In the genomic region with DNA sequence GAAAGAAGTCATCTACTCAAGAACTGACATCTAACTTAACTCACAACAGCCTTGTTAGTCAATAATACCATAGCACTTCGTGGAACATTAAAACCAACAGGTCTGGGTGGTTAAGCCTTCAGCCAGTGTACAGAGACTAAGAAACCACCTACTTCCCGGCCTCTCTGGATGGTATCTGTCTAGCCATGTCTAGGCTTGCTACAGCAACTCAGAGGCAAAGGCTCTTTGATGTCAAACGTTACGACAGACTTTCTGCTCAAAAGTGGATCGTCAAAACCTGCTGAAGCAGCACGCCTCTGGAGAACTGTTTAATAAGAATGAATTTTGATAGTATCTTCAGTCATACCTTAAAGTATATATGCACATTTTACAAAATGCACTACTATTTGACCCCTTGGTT, we compare ENCODE assay signal across 21 mouse cellular contexts.
DNase-seq lines count a peak whose midpoint lies in the region; ATAC-seq and TF ChIP-seq lines count a peak whose summit lies in the region.
"Had no signal": no experiment of that assay in that cellular context is flagged by ENCODE, and none has a peak within 500 bp of the region (broad histone marks: within the 10 kb centered on the region; RNA-seq: fewer than 3 reads in every experiment).

No protein-coding gene starts in this region.

- H3K9me3 ChIP-seq in limb, embryonic 14.5 days (ENCODE audit: control insufficient read depth, low read length), result no peaks in the 10 kb centered on the region
- H3K9me3 ChIP-seq in limb, embryonic 10.5 days (replicated peaks), result no peaks in the 10 kb centered on the region
- no peaks in the 10 kb centered on the region for H3K9me3 ChIP-seq in embryonic facial prominence, embryonic 14.5 days (ENCODE audit: control insufficient read depth, low read length)
- H3K9me3 ChIP-seq: embryonic facial prominence, embryonic 13.5 days; forebrain, embryonic 10.5 days; forebrain, embryonic 12.5 days had no signal

- no peaks in the 10 kb centered on the region for H3K4me1 ChIP-seq in limb, embryonic 14.5 days (ENCODE audit: control insufficient read depth, insufficient read depth, low read length)
- no peaks in the 10 kb centered on the region for H3K4me1 ChIP-seq in limb, embryonic 10.5 days
- no peaks in the 10 kb centered on the region for H3K4me1 ChIP-seq in embryonic facial prominence, embryonic 14.5 days (ENCODE audit: control insufficient read depth, insufficient read depth, low read length)
- H3K4me1 ChIP-seq: embryonic facial prominence, embryonic 13.5 days; forebrain, embryonic 10.5 days; forebrain, embryonic 12.5 days had no signal

- ATAC-seq in limb, embryonic 14.5 days (ENCODE audit: low FRiP score, low read depth), result no peak
- ATAC-seq in embryonic facial prominence, embryonic 14.5 days (ENCODE audit: low read depth), result no peak
- ATAC-seq: forebrain, embryonic 14.5 days; forebrain, embryonic 16.5 days had no signal

- no peak for TF ChIP-seq POLR2A in limb, embryonic 14.5 days (IDR thresholded peaks at IDR 0.05; ENCODE audit: borderline replicate concordance, extremely low read depth, insufficient read depth, insufficient read length)

- 60% methylated on average over 6 of the region's 6 CpGs for WGBS in limb, embryonic 14.5 days
- 77% methylated on average over 6 of the region's 6 CpGs for whole genome bisulfite sequencing in limb, embryonic 10.5 days
- 83% methylated on average over 6 of the region's 6 CpGs for WGBS in embryonic facial prominence, embryonic 14.5 days

- H3K4me3 ChIP-seq in limb, embryonic 14.5 days (replicated peaks; ENCODE audit: low read length), result no peak overlapping the region
- no peak overlapping the region for H3K4me3 ChIP-seq in limb, embryonic 10.5 days
- no peak overlapping the region for H3K4me3 ChIP-seq in embryonic facial prominence, embryonic 14.5 days (ENCODE audit: low read depth, low read length)
- H3K4me3 ChIP-seq: embryonic facial prominence, embryonic 13.5 days; forebrain, embryonic 10.5 days; forebrain, embryonic 12.5 days had no signal

- intact Hi-C loops in left cerebral cortex, postnatal 14 days (cut with DNase I), result no loop called here

- H3K27me3 ChIP-seq in limb, embryonic 14.5 days (ENCODE audit: control insufficient read depth, insufficient read depth, low read length), result no peaks in the 10 kb centered on the region
- H3K27me3 ChIP-seq in limb, embryonic 10.5 days (ENCODE audit: low read depth, poor library complexity, severe bottlenecking), result no peaks in the 10 kb centered on the region
- H3K27me3 ChIP-seq in embryonic facial prominence, embryonic 14.5 days (replicated peaks; ENCODE audit: control insufficient read depth, insufficient read depth, low read length), result no peaks in the 10 kb centered on the region
- H3K27me3 ChIP-seq: embryonic facial prominence, embryonic 13.5 days; forebrain, embryonic 12.5 days had no signal

- H3K4me2 ChIP-seq in limb, embryonic 14.5 days (replicated peaks; ENCODE audit: low read depth, low read length, severe bottlenecking), result no peak overlapping the region
- no peak overlapping the region for H3K4me2 ChIP-seq in embryonic facial prominence, embryonic 14.5 days (ENCODE audit: low read depth, low read length)
- H3K4me2 ChIP-seq: embryonic facial prominence, embryonic 13.5 days; forebrain, embryonic 12.5 days had no signal

- H3K36me3 ChIP-seq in limb, embryonic 14.5 days (ENCODE audit: control insufficient read depth, insufficient read depth, low read length), result no peaks in the 10 kb centered on the region
- no peaks in the 10 kb centered on the region for H3K36me3 ChIP-seq in limb, embryonic 10.5 days
- no peaks in the 10 kb centered on the region for H3K36me3 ChIP-seq in embryonic facial prominence, embryonic 14.5 days (ENCODE audit: control insufficient read depth, insufficient read depth, low read length)
- H3K36me3 ChIP-seq: embryonic facial prominence, embryonic 13.5 days; forebrain, embryonic 10.5 days; forebrain, embryonic 12.5 days had no signal

- no peak overlapping the region for H3K9ac ChIP-seq in limb, embryonic 14.5 days (ENCODE audit: low read depth, low read length, severe bottlenecking)
- no peak overlapping the region for H3K9ac ChIP-seq in embryonic facial prominence, embryonic 14.5 days (ENCODE audit: low read depth, low read length)
- H3K9ac ChIP-seq: embryonic facial prominence, embryonic 13.5 days; forebrain, embryonic 12.5 days had no signal

- H3K27ac ChIP-seq in limb, embryonic 14.5 days (replicated peaks; ENCODE audit: low read depth, low read length), result no peak overlapping the region
- no peak overlapping the region for H3K27ac ChIP-seq in limb, embryonic 10.5 days
- no peak overlapping the region for H3K27ac ChIP-seq in embryonic facial prominence, embryonic 14.5 days (replicated peaks; ENCODE audit: low read depth, low read length)
- H3K27ac ChIP-seq: embryonic facial prominence, embryonic 13.5 days; forebrain, embryonic 10.5 days; forebrain, embryonic 12.5 days had no signal

- DNase-seq in limb, embryonic 14.5 days (ENCODE audit: low spot score), result peak; percentile 16
- DNase-seq in limb, embryonic 10.5 days (ENCODE audit: low spot score), result no peak
- DNase-seq in embryonic facial prominence, embryonic 14.5 days (ENCODE audit: low spot score), result peak; percentile 62
- DNase-seq in fat pad, adult 2 months (ENCODE audit: extremely low read depth, low read depth, low spot score), result peak; percentile 87
- DNase-seq in ovary, postnatal 14 days (ENCODE audit: low spot score), result no peak
- DNase-seq in left cerebral cortex, postnatal 14 days (ENCODE audit: low spot score in 2 of 2), result no peak
- DNase-seq: adrenal gland, adult 2 months; adrenal gland, postnatal 10 days; adrenal gland, postnatal 25 days; cerebellum, adult 11 months; cerebellum, adult 18-20 months; cerebellum, adult 8-10 months; cerebellum, adult 9-11 months; cerebellum, postnatal 14 days; cerebellum, postnatal 36 days; embryo, embryonic 11 days had no signal

Comparison
In these comparisons a context has a peak if more than half of its experiments do, and no peak if none do; other contexts are left out.
1. DNase-seq: peak in limb, embryonic 14.5 days (single experiment), embryonic facial prominence, embryonic 14.5 days (single experiment) and fat pad, adult 2 months (single experiment); none in limb, embryonic 10.5 days (single experiment), ovary, postnatal 14 days (single experiment) and left cerebral cortex, postnatal 14 days (0 of 2).